11 mouse cellular contexts compared by ENCODE assay signal in genomic region chr9:56643474-56643873, GRCm38 (mm10).
DNase-seq lines count a peak whose midpoint lies in the region; ATAC-seq lines count a peak whose summit lies in the region.
"Had no signal": no experiment of that assay in that cellular context is flagged by ENCODE, and none has a peak within 500 bp of the region (broad histone marks: within the 10 kb centered on the region; RNA-seq: fewer than 3 reads in every experiment).

No protein-coding gene starts in this region.

- H3K36me3 ChIP-seq in forebrain, embryonic 14.5 days (ENCODE audit: control insufficient read depth, insufficient read depth, low read length) = no peaks in the 10 kb centered on the region
- H3K36me3 ChIP-seq in hindbrain, embryonic 15.5 days = no peaks in the 10 kb centered on the region
- H3K36me3 ChIP-seq in neural tube, embryonic 15.5 days = no peaks in the 10 kb centered on the region
- H3K36me3 ChIP-seq: limb, embryonic 13.5 days had no signal

- no peak overlapping the region for H3K27ac ChIP-seq in forebrain, embryonic 14.5 days (ENCODE audit: low read depth, low read length)
- 0 out of 2 replicates have a peak overlapping the region, but pooled peaks have one; percentile 28 for H3K27ac ChIP-seq in hindbrain, embryonic 15.5 days (replicated peaks)
- H3K27ac ChIP-seq in neural tube, embryonic 15.5 days (replicated peaks) = no peak overlapping the region
- H3K27ac ChIP-seq: limb, embryonic 13.5 days had no signal

- intact Hi-C loops in heart, postnatal 25 days (cut with DNase I) = no loop called here

- no peak overlapping the region for H3K9ac ChIP-seq in forebrain, embryonic 14.5 days (ENCODE audit: low read length)
- H3K9ac ChIP-seq in hindbrain, embryonic 15.5 days = no peak overlapping the region
- H3K9ac ChIP-seq in neural tube, embryonic 15.5 days (replicated peaks) = no peak overlapping the region
- H3K9ac ChIP-seq: limb, embryonic 13.5 days had no signal

- H3K4me3 ChIP-seq in forebrain, embryonic 14.5 days (ENCODE audit: low read depth, low read length) = no peak overlapping the region
- no peak overlapping the region for H3K4me3 ChIP-seq in hindbrain, embryonic 15.5 days
- no peak overlapping the region for H3K4me3 ChIP-seq in neural tube, embryonic 15.5 days (replicated peaks)
- H3K4me3 ChIP-seq: limb, embryonic 13.5 days had no signal

- no peak overlapping the region for H3K4me2 ChIP-seq in forebrain, embryonic 14.5 days (ENCODE audit: low read length)
- H3K4me2 ChIP-seq in hindbrain, embryonic 15.5 days = no peak overlapping the region
- no peak overlapping the region for H3K4me2 ChIP-seq in neural tube, embryonic 15.5 days
- H3K4me2 ChIP-seq: limb, embryonic 13.5 days had no signal

- peaks cover 16% of the 10 kb centered on the region; the same call in 1 of the 2 replicates for H3K4me1 ChIP-seq in forebrain, embryonic 14.5 days (ENCODE audit: control insufficient read depth, insufficient read depth, low read length)
- H3K4me1 ChIP-seq in hindbrain, embryonic 15.5 days (replicated peaks) = peaks cover 36% of the 10 kb centered on the region
- H3K4me1 ChIP-seq in neural tube, embryonic 15.5 days = peaks cover 45% of the 10 kb centered on the region

- ATAC-seq in forebrain, embryonic 14.5 days = peak; percentile 84
- peak; percentile 68 for ATAC-seq in hindbrain, embryonic 15.5 days (ENCODE audit: low FRiP score, low read depth)
- ATAC-seq in neural tube, embryonic 15.5 days (ENCODE audit: low FRiP score) = peak; percentile 26; the same call in 1 of the 2 replicates
- no peak for ATAC-seq in granulocyte monocyte progenitor cell, adult 5-6 weeks (replicated peaks; ENCODE audit: poor library complexity, severe bottlenecking)

- H3K27me3 ChIP-seq in forebrain, embryonic 14.5 days (replicated peaks; ENCODE audit: control insufficient read depth, insufficient read depth, low read length) = peaks cover 30% of the 10 kb centered on the region
- peaks cover 9% of the 10 kb centered on the region; the same call in 1 of the 2 replicates for H3K27me3 ChIP-seq in hindbrain, embryonic 15.5 days
- no peaks in the 10 kb centered on the region for H3K27me3 ChIP-seq in neural tube, embryonic 15.5 days (replicated peaks)

- peak; percentile 46 to 53 for DNase-seq in layer of hippocampus, postnatal 10 days (ENCODE audit: low spot score in 2 of 2)
- no peak for DNase-seq in layer of hippocampus, postnatal 25 days (ENCODE audit: extremely low spot score in 1 of 2, low spot score in 1 of 2)
- DNase-seq in forebrain, embryonic 14.5 days (ENCODE audit: low spot score) = peak; percentile 77
- no peak for DNase-seq in heart, postnatal 25 days (ENCODE audit: low spot score)
- DNase-seq: cerebellum, adult 18-20 months; heart, postnatal 14 days; lung, adult 18-20 months had no signal

- H3K9me3 ChIP-seq in forebrain, embryonic 14.5 days (replicated peaks; ENCODE audit: control insufficient read depth, low read length) = no peaks in the 10 kb centered on the region
- H3K9me3 ChIP-seq in hindbrain, embryonic 15.5 days = no peaks in the 10 kb centered on the region
- no peaks in the 10 kb centered on the region for H3K9me3 ChIP-seq in neural tube, embryonic 15.5 days (replicated peaks)
- H3K9me3 ChIP-seq: limb, embryonic 13.5 days had no signal

- WGBS in forebrain, embryonic 14.5 days = 11% methylated on average over 5 of the region's 5 CpGs
- 40% methylated on average over 5 of the region's 5 CpGs for WGBS in hindbrain, embryonic 15.5 days
- WGBS in neural tube, embryonic 15.5 days = 26% methylated on average over 5 of the region's 5 CpGs

Comparison
In these comparisons a context has a peak if more than half of its experiments do, and no peak if none do; other contexts are left out.
1. DNase-seq: peak in layer of hippocampus, postnatal 10 days (2 of 2) and forebrain, embryonic 14.5 days (single experiment); none in layer of hippocampus, postnatal 25 days (0 of 2) and heart, postnatal 25 days (single experiment).